Mouse (Mus musculus): ENCODE data around the gene Ccdc130. TPM values are rescaled to one million over a fixed set of nuclear protein-coding genes. Genes with fewer than 3 reads are reported as not detected.
A peak's percentile ranks its signal among the peaks of the same experiment; 100 is the strongest.

Ccdc130 gene
- polyA plus RNA-seq, 1 experiment from 2014 or later, result 24.0 TPM

- WGBS, result 86% methylated on average over 4 of the region's 4 CpGs
- peaks cover 10% of the 10 kb centered on the region for H3K4me1 ChIP-seq (replicated peaks)
Measured at GRCm38 (mm10) chr8:84272302-84272701, 2.1 kb upstream of the Ccdc130 start.

GRCm38 (mm10) chr8:84261098-84261497 lies 9.1 kb downstream of the Ccdc130 start:
- peaks cover 16% of the 10 kb centered on the region for H3K4me1 ChIP-seq (replicated peaks)
- H3K9ac ChIP-seq (replicated peaks), result no peak overlapping the region
- no peak overlapping the region for H3K27ac ChIP-seq
- 94% methylated on average over 4 of the region's 4 CpGs for WGBS
- no peaks in the 10 kb centered on the region for H3K9me3 ChIP-seq
- H3K4me2 ChIP-seq (replicated peaks), result no peak overlapping the region
- no peak overlapping the region for H3K4me3 ChIP-seq (replicated peaks)
- H3K27me3 ChIP-seq, result no peaks in the 10 kb centered on the region
- H3K36me3 ChIP-seq, result peaks cover 81% of the 10 kb centered on the region
- no peak for ATAC-seq

More at GRCm38 (mm10) chr8:84272302-84272701, 2.1 kb upstream of the Ccdc130 start:
- no peak overlapping the region for H3K9ac ChIP-seq (replicated peaks)
- no peak overlapping the region for H3K27ac ChIP-seq
- no peak for ATAC-seq
- no peak overlapping the region for H3K4me2 ChIP-seq (replicated peaks)
- no peak overlapping the region for H3K4me3 ChIP-seq (replicated peaks)
- no peaks in the 10 kb centered on the region for H3K27me3 ChIP-seq
- H3K9me3 ChIP-seq, result no peaks in the 10 kb centered on the region
- 0 out of 2 replicates have a peak, but pooled peaks cover under 1% of the 10 kb centered on the region for H3K36me3 ChIP-seq

GRCm38 (mm10) chr8:84256822-84257610 lies 13.2 kb downstream of the Ccdc130 start, which contains the start of gene Mri1:
Gene Mri1 (minus strand): TSS chr8:84257326.
- H3K27me3 ChIP-seq, result no peaks in the 10 kb centered on the region
- H3K9me3 ChIP-seq, result no peaks in the 10 kb centered on the region
- peaks cover 70% of the 10 kb centered on the region for H3K36me3 ChIP-seq
- H3K9ac ChIP-seq (replicated peaks), result peak within 1 kb of the TSS; percentile 91
- peak within 1 kb of the TSS; percentile 82 for H3K4me3 ChIP-seq (replicated peaks)
- ATAC-seq, result peak; percentile 91
- WGBS, result under 1% methylated on average over 64 of the region's 64 CpGs
- peak within 1 kb of the TSS; percentile 93 for H3K4me2 ChIP-seq (replicated peaks)
- H3K4me1 ChIP-seq (replicated peaks), result peaks cover 21% of the 10 kb centered on the region
- peak within 1 kb of the TSS; percentile 91 for H3K27ac ChIP-seq

GRCm38 (mm10) chr8:84256458-84256821 lies 13.7 kb downstream of the Ccdc130 start:
- H3K4me1 ChIP-seq (replicated peaks), result peaks cover 21% of the 10 kb centered on the region
- H3K9me3 ChIP-seq, result no peaks in the 10 kb centered on the region
- peaks cover 70% of the 10 kb centered on the region for H3K36me3 ChIP-seq
- ATAC-seq, result peak; percentile 41
- 14% methylated on average over 6 of the region's 6 CpGs for WGBS
- H3K4me2 ChIP-seq (replicated peaks), result peak overlapping the region; percentile 93
- peak overlapping the region; percentile 91 for H3K9ac ChIP-seq (replicated peaks)
- peak overlapping the region; percentile 91 for H3K27ac ChIP-seq
- H3K4me3 ChIP-seq (replicated peaks), result peak overlapping the region; percentile 82
- no peaks in the 10 kb centered on the region for H3K27me3 ChIP-seq

- peaks cover 21% of the 10 kb centered on the region for H3K4me1 ChIP-seq (replicated peaks)
- H3K9me3 ChIP-seq, result no peaks in the 10 kb centered on the region
- peaks cover 70% of the 10 kb centered on the region for H3K36me3 ChIP-seq
- peak overlapping the region; percentile 93 for H3K4me2 ChIP-seq (replicated peaks)
- no peaks in the 10 kb centered on the region for H3K27me3 ChIP-seq
- ATAC-seq, result no peak
- H3K4me3 ChIP-seq (replicated peaks), result peak overlapping the region; percentile 82
- H3K9ac ChIP-seq (replicated peaks), result peak overlapping the region; percentile 91
- no peak overlapping the region; the same call in 1 of the 2 replicates for H3K27ac ChIP-seq
- WGBS, result 91% methylated on average over 3 of the region's 3 CpGs
Measured at GRCm38 (mm10) chr8:84255858-84256257, 14.3 kb downstream of the Ccdc130 start.

- no peaks in the 10 kb centered on the region for H3K9me3 ChIP-seq
- peak; percentile 95 for ATAC-seq
- peaks cover 74% of the 10 kb centered on the region for H3K36me3 ChIP-seq
- peak within 1 kb of the TSS; percentile 91 for H3K4me3 ChIP-seq (replicated peaks)
- H3K27ac ChIP-seq, result peak within 1 kb of the TSS; percentile 76
- H3K4me2 ChIP-seq (replicated peaks), result peak within 1 kb of the TSS; percentile 92
- H3K27me3 ChIP-seq, result no peaks in the 10 kb centered on the region
- peaks cover 17% of the 10 kb centered on the region for H3K4me1 ChIP-seq (replicated peaks)
- 4% methylated on average over 52 of the region's 52 CpGs for WGBS
- peak within 1 kb of the TSS; percentile 88 for H3K9ac ChIP-seq (replicated peaks)
Measured at GRCm38 (mm10) chr8:84249257-84250170, 20.7 kb downstream of the Ccdc130 start, which contains the start of gene D8Ertd738e. Gene D8Ertd738e (minus strand): TSS chr8:84249719.

- H3K4me1 ChIP-seq (replicated peaks), result peaks cover 8% of the 10 kb centered on the region
- H3K27ac ChIP-seq, result no peak overlapping the region
- H3K4me3 ChIP-seq (replicated peaks), result no peak overlapping the region
- H3K27me3 ChIP-seq, result no peaks in the 10 kb centered on the region
- no peak for ATAC-seq
- no peaks in the 10 kb centered on the region for H3K9me3 ChIP-seq
- no peak overlapping the region for H3K4me2 ChIP-seq (replicated peaks)
- WGBS, result 84% methylated on average over 2 of the region's 2 CpGs
- peaks cover 40% of the 10 kb centered on the region for H3K36me3 ChIP-seq
- no peak overlapping the region; the same call in 1 of the 2 replicates for H3K9ac ChIP-seq (replicated peaks)
Measured at GRCm38 (mm10) chr8:84241821-84242220, 28.4 kb downstream of the Ccdc130 start.

- Histone ChIP-seq H3K9me3 (no peaks in the 10 kb centered on the region), H3K4me2 (replicated peaks) (no peak overlapping the region), H3K4me3 (replicated peaks) (no peak overlapping the region), H3K9ac (replicated peaks) (no peak overlapping the region), H3K36me3 (peaks cover 34% of the 10 kb centered on the region), H3K27me3 (no peaks in the 10 kb centered on the region), H3K4me1 (replicated peaks) (peaks cover 9% of the 10 kb centered on the region), H3K27ac (no peak overlapping the region)
- 68% methylated on average over 6 of the region's 6 CpGs for WGBS
- ATAC-seq, result no peak
Measured at GRCm38 (mm10) chr8:84241167-84241566, 29.0 kb downstream of the Ccdc130 start.

GRCm38 (mm10) chr8:84237542-84238229 lies 32.5 kb downstream of the Ccdc130 start:
- ATAC-seq, result peak; percentile 3
- H3K27me3 ChIP-seq, result no peaks in the 10 kb centered on the region
- 18% methylated on average over 19 of the region's 19 CpGs for WGBS

GRCm38 (mm10) chr8:84236998-84237473 lies 33.1 kb downstream of the Ccdc130 start, which contains the start of gene Zswim4:
Gene Zswim4 (minus strand): TSS chr8:84237055.
- Histone ChIP-seq H3K4me3 (replicated peaks) (peak within 1 kb of the TSS; percentile 81), H3K4me2 (replicated peaks) (peak within 1 kb of the TSS; percentile 93), H3K27ac (peak within 1 kb of the TSS; percentile 91), H3K9ac (replicated peaks) (peak within 1 kb of the TSS; percentile 99), H3K27me3 (no peaks in the 10 kb centered on the region), H3K9me3 (no peaks in the 10 kb centered on the region), H3K36me3 (peaks cover 29% of the 10 kb centered on the region), H3K4me1 (replicated peaks) (peaks cover 47% of the 10 kb centered on the region)
- peak; percentile 99 for ATAC-seq
- WGBS, result under 1% methylated on average over 35 of the region's 35 CpGs

More at GRCm38 (mm10) chr8:84237542-84238229, 32.5 kb downstream of the Ccdc130 start:
- Histone ChIP-seq H3K36me3 (peaks cover 25% of the 10 kb centered on the region), H3K4me3 (replicated peaks) (peak overlapping the region; percentile 81), H3K9ac (replicated peaks) (peak overlapping the region; percentile 71), H3K9me3 (no peaks in the 10 kb centered on the region), H3K4me2 (replicated peaks) (peak overlapping the region; percentile 72), H3K27ac (peak overlapping the region; percentile 91), H3K4me1 (replicated peaks) (peaks cover 42% of the 10 kb centered on the region)

GRCm38 (mm10) chr8:84236410-84236997 lies 33.7 kb downstream of the Ccdc130 start:
- peaks cover 35% of the 10 kb centered on the region for H3K36me3 ChIP-seq
- WGBS, result under 1% methylated on average over 30 of the region's 30 CpGs
- ATAC-seq, result peak; percentile 51
- peaks cover 47% of the 10 kb centered on the region for H3K4me1 ChIP-seq (replicated peaks)
- H3K9me3 ChIP-seq, result no peaks in the 10 kb centered on the region
- peak overlapping the region; percentile 74 for H3K27ac ChIP-seq
- H3K4me3 ChIP-seq (replicated peaks), result peak overlapping the region; percentile 81
- H3K27me3 ChIP-seq, result no peaks in the 10 kb centered on the region
- peak overlapping the region; percentile 93 for H3K4me2 ChIP-seq (replicated peaks)
- peak overlapping the region; percentile 99 for H3K9ac ChIP-seq (replicated peaks)

Data from midbrain, embryonic 13.5 days (tissue).